Mouse (Mus musculus): Measurements from ENCODE around the gene Zfp628.
A peak's percentile ranks its signal among the peaks of the same experiment; 100 is the strongest.

- TF ChIP-seq SIN3A (IDR thresholded peaks at IDR 0.05; ENCODE audit: low read length) (peak; percentile 66; the same call in 1 of the 2 replicates), CTCF (IDR thresholded peaks at IDR 0.05 in 2 of 3, conservative IDR thresholded peaks at IDR 0.05 in 1 of 3; ENCODE audit: control insufficient read depth in 1 of 3, insufficient read depth in 1 of 3, low read depth in 2 of 3, low read length in 3 of 3, poor library complexity in 1 of 3, severe bottlenecking in 1 of 3) (peak; percentile 96 to 100 (median 97)), POLR2A (IDR thresholded peaks at IDR 0.05; ENCODE audit: control insufficient read depth in 1 of 2, insufficient read depth in 1 of 2, low read depth in 1 of 2, low read length in 2 of 2, poor library complexity in 1 of 2) (no peak), USF1 (IDR thresholded peaks at IDR 0.05; ENCODE audit: low read depth, low read length) (no peak), TAL1 (IDR thresholded peaks at IDR 0.05; ENCODE audit: low read length) (no peak), POLR2AphosphoS2 (IDR thresholded peaks at IDR 0.05; ENCODE audit: low read length) (no peak)
Observed at GRCm38 (mm10) chr7:4938456-4938855, 23.4 kb downstream of the Zfp628 start.

All from MEL (cell line).